Mouse (Mus musculus) erythroid progenitor cell, adult 5-6 weeks (primary cell): ENCODE data around the gene Sh3pxd2b. TPM values are rescaled to one million over a fixed set of nuclear protein-coding genes. Genes with fewer than 3 reads are reported as not detected.
A peak's percentile ranks its signal among the peaks of the same experiment; 100 is the strongest.

Source experiments
- ATAC-seq: replicated peaks from 2 replicates; pipeline ENCODE4 v1.8.0; 2016; ENCODE audit warnings: moderate number of reproducible peaks, mild to moderate bottlenecking, moderate TSS enrichment, inconsistent platforms; ENCODE audit not compliant: poor library complexity, low FRiP score, severe bottlenecking
- total RNA-seq, 2 experiments: library from RNA; stranded (forward) in 1 of 2; stranded (reverse) in 1 of 2; fragments of 150-400 nt in 1 of 2; fragments of 186-747, 209-891 nt in 1 of 2; gene quantifications; 2 replicates each; pipeline versions ENCODE4 v1.2.3 to v1.2.4; 2015 to 2017; ENCODE audit warnings: low replicate concordance in 2 of 2

Sh3pxd2b gene
- total RNA-seq (2015; ENCODE audit: low replicate concordance) (0.72 and 2.1 TPM in 2 replicates), total RNA-seq (2017; ENCODE audit: low replicate concordance) (0.26 TPM in 1 of 2 replicates, not detected in the other)

DNA sequence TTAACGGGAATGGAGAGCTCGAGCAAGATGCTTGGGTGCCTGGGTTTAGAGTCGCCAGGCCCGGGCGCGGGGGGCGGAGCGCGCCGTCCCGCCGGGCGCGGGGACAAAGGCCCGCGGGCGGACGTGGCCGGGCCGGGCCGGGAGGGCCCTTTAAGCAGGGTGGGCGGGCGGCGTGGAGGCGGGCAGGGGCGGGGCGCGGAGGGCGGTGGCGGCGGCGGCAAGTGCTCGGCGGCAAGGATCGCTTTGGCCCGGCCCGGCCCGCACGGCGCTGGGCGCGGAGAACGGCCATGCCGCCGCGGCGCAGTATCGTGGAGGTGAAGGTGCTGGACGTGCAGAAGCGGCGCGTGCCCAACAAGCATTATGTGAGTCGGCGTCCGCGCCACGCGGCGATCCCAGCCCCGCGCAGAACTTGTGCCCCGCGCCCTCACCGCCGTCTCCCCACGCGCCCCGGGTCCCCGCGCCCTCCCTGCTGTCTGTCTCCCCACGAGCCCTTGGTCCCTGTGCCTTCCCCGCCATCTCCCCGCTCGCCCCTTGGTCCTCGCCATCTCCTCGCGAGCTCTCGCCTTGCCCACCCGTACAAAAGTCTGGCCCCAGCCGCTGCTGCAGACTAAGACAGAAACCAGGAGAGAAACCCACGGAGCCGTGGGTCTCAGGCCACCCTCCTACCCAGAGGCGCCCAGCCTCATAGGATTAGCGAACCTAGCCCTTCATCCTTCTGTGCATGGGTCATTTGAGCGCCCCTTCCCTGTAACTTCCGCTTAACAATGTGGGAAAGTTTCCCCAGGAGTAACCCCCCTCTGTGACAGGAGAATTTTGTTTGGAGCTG is at the start of gene Sh3pxd2b:
Gene Sh3pxd2b, plus strand, starts transcription at position 214 of the 826 bp plus-strand sequence.
- ATAC-seq = no peak

DNA sequence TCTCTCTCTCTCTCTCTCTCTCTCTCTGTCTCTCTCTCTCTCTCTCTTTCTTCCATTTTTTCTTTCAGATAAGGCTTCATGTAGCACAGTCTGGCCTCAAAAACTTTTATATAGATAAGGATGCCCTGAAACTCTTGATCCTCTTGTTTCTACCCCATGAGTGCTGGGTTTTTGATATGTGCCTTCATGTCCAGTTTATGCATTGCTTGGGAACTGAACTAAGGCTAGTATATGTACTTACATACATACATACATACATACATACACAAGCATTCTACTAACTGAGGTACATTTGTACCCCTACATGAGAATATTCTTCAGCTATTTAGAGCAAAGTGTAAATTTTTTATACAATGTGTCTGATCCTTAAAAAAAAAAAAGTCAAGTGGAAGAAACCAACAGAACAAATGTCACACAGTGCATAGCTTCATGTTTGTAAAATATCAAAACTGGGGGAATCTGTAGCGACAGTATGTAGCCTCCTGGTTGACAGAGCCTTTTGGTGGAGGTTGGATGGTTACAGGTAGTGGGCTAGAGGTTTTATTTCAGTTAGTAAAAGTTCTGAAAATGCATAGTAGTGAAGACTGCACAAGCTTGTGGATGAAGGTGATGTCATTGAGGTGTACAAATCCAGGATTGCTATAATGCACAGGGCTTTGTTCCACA is 49.6 kb upstream of the Sh3pxd2b start:
- peak; percentile 11 for ATAC-seq

GRCm38 (mm10) chr11:32298532-32298918 is 49.1 kb upstream of the Sh3pxd2b start:
- no peak for ATAC-seq

- peak; percentile 26 for ATAC-seq
Observed at GRCm38 (mm10) chr11:32299865-32300264, 47.8 kb upstream of the Sh3pxd2b start, which contains the start of gene Hbq1a. TSS of gene Hbq1a (plus strand) at chr11:32300069.

GRCm38 (mm10) chr11:32300279-32301267 is 47.0 kb upstream of the Sh3pxd2b start:
- no peak for ATAC-seq

DNA sequence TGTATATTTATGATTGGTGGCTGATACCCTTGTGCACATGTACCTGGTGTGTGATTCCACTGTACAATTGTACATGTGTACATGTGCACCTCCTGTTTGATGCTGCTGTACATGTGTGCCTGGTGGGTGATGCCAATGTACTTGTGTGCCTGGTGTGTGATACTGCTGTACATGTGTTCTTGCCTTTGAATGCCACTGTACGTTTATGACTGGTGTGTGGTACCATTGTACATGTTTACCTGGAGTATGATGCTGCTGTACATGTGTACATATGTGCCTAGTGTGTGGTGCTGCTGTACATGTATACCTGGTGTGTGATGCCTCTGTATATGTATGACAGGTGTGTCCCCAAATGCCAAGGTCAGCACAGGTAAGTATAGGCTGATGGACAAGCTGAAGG is 46.1 kb upstream of the Sh3pxd2b start:
- ATAC-seq = no peak

DNA sequence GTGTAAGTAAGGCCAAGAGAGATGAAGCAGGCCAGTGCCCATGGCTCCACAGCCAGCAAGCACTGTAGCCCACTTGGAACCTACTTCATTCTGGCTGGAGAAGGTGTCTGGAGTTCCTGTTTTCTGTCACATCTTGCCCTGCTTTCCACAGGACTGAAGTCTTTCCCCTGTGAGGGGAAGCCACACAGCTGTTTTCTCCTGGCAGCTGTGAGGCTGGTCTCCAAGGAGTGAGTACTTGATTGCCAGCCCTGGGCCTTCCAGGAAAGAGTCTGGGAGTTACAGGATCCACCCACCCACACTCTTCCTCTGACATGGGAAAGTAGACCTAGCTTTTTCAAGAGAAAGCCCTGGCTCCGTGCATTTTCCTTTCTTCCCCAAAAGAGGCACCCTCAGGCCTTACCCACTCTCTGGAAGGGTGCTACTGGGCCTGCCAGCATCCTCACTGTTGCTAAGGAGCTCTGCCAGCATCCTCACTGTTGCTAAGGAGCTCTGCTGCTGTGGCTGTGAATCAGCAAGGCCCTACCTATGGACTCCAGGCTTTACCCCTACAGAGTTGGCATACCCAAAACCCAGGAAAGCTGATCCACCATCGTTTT is 44.7 kb upstream of the Sh3pxd2b start:
- ATAC-seq = no peak

DNA sequence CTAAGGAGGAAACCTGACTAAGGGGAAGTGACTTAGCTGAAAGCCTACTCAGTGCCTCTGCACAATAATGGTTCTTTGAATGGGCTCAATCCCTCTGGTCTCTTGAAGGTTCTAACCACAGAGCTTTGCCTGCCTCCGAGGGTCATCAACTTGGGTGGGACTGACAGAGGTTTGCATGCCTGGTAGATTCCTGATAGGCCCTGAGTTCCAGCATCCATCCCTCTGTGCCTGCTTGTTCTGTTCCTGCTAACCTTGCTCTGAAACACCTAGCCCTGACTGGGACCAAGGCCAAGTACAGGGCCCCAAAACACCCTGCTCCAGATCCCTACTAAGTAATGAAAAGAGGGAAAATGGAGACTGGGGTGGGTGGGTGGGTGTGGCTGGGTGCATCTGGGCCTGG is 44.2 kb upstream of the Sh3pxd2b start:
- no peak for ATAC-seq

GRCm38 (mm10) chr11:32307006-32307405 is 40.6 kb upstream of the Sh3pxd2b start:
- no peak for ATAC-seq

GRCm38 (mm10) chr11:32309446-32309845 is 38.2 kb upstream of the Sh3pxd2b start:
- no peak for ATAC-seq

DNA sequence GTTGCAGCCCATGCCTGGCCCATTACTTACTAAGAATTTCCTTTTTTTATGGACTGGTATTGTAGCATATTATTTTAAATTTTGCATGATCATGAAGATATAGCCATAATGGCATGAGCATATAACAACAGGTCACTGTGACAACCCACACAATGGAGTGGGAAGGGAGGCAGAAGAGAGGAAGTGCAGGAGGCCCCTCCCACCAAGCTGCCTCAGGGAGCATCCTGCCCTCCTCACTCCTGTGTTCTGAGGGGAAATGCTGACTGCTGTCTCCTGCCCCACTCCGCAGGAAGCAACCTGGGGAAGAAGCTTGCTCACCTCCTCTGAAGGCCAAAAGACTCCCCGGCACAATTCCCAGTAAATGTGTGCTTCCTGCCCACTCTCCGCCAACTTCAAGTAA is 37.7 kb upstream of the Sh3pxd2b start:
- no peak for ATAC-seq

DNA sequence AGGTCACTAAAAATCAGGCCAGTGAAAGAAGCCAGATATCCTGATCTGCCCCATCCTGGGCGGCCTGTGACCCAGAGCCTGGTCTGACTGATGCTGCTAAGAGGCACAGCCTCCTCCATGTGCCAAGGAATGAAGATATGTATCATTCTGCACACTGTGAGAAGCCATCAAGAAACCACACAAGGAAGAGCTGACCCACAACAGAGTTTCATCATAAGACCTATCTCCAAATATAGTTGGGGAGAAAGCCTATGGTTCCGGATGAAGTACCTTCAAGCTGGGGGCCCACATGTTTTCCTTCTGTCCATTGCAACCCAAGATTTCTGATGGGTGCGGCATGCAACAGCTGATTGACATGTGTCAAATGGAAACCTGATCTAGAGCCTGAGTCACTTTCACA is 31.6 kb upstream of the Sh3pxd2b start:
- no peak for ATAC-seq

DNA sequence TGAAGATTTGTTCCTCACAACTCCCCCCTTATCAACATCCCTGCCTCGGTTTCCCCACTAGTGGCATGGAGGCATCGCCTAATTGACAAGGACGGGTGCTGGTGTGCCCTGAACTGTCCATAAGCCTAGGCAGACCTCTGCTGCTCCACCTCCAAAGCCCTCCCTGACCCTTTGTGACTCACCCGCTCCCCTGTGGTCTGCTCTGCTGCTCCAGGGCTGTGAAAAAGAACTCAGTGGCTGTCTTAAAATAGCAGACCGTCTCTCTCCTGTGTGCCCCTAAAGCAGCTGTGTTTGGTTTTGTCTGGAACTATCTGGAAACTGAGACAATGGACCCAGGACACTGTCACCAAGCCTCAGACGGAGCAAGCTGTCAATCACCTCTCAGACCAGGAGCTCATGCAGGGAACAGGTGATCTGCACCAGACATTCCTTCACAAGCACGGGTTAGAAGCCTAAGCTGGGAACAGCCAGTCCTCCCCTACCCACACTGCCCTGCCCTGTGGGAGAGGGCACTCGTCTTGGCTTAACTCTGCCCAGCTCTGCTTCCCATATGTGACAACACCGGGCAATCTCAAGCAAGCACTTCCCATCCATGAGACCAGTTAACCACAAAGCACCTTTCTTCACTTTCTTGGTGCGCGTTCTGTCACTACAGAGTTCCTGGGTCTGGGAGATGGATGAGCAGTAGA is 27.0 kb upstream of the Sh3pxd2b start:
- ATAC-seq = peak; percentile 10; the same call in 1 of the 2 replicates

GRCm38 (mm10) chr11:32321196-32321565 is 26.4 kb upstream of the Sh3pxd2b start:
- peak; percentile 82 for ATAC-seq

DNA sequence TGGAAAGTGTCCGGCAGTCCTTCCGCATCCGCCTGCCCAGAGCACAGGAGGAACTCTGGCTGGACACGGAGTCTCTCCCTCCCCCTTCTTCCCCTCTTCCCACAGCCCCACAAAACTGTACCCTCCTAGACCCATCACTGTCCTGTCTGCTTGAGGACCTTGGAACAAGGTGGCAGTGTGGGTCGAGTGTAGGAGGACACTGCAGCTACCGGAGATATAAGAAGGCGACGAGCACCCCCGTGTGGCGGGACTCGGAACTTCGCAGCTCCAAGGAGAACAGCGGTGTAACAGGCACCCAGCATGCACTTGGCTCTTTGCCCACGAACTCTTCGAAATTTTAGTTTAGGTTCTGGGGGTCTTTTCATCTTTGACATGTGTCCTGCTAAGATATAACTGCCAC is 23.0 kb upstream of the Sh3pxd2b start:
- ATAC-seq = peak; percentile 86

DNA sequence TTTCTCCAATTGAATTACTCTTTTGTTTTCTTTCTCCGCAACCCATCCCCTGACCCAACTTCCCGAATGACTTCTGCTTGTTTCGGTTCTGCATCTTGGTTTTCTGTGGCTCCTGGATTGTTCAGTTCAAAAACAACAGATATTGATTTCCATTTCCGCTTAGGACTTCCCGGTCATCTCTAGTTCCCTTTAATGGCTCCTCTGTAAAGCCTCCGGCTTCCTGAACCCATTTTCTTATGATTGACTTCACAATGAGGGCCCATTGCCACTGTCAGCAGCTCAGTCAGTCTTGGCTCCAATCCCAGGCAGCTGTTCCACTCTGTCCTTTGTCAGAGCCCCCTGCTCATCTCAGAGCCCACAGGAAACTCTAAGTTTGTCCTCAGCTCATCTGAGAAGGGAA is 16.5 kb upstream of the Sh3pxd2b start:
- no peak for ATAC-seq

DNA sequence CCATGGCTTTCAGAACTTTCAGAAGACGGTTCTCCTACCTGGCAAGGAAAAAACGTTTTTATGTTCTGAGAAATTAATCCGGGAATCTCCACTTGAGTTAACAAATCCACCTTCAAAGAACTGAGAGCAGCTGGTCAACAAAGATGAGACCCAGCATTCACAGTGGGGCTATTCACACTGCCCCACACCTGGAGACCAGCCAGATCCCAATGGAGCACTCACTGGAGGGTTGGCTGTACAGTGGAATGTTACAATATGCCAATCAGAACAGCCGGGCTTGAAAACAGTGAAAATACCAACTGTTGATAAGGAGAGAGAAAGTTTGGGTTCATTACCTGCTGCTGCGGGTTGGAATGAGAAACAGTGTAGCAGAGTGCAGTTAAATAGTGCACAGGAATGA is 15.8 kb upstream of the Sh3pxd2b start:
- ATAC-seq = no peak

DNA sequence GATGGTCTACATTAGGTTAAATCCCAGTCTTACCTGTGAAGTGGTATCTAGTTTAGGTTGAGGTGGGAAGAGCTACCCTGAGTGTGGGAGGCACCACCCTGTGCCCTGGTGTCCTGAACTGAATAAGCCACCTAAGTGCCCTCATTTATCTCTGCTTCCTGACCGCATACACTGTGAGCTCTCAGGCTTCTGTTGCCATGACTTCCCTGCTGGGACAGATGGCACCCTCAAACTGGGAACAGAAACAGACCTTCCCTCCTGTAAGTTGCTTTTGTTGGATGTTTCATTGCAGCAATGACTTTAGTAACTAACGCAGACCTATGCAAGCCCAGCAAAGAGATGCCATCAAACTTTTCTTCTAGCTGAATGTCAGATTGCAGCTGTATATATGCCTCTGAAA is 14.4 kb upstream of the Sh3pxd2b start:
- no peak for ATAC-seq

GRCm38 (mm10) chr11:32336435-32336907 is 11.1 kb upstream of the Sh3pxd2b start:
- no peak for ATAC-seq
